Mouse (Mus musculus) thymus, adult 2 months (tissue): ENCODE data around the gene Tmem131l.

Experiments used
- CTCF ChIP-seq: fragments of 200-500 bp; IDR thresholded peaks from 2 replicates; pipeline ENCODE4 v1.5.1; 2012; ENCODE audit warnings: mild to moderate bottlenecking, control low read depth, low read length, moderate library complexity, borderline replicate concordance; ENCODE audit not compliant: control insufficient read depth, poor library complexity, insufficient read depth; ENCODE audit errors: extremely low read depth
- POLR2A ChIP-seq: fragments of 200-500 bp; IDR thresholded peaks from 2 replicates; pipeline ENCODE4 v1.6.1; 2012; ENCODE audit warnings: mild to moderate bottlenecking, low read length, control low read depth, moderate library complexity; ENCODE audit not compliant: control insufficient read depth, poor library complexity, insufficient read depth; ENCODE audit errors: extremely low read depth

- no peak for TF ChIP-seq CTCF
- no peak for TF ChIP-seq POLR2A
Measured at GRCm38 (mm10) chr3:84080074-84080473, 40.1 kb upstream of the Tmem131l start.
